Mouse (Mus musculus) ES-Bruce4 (cell line): Measurements from ENCODE around the gene Ppp2r5d. TPM values are rescaled to one million over a fixed set of nuclear protein-coding genes. Genes with fewer than 3 reads are reported as not detected.

ENCODE experiments used
- H3K27ac ChIP-seq: 2 replicates; pipeline ENCODE4 v1.5.1; 2012; ENCODE audit warnings: low read length, inconsistent platforms; ENCODE audit not compliant: insufficient read depth
- H3K27me3 ChIP-seq: 2 replicates; pipeline ENCODE4 v1.6.1; 2012; ENCODE audit warnings: mild to moderate bottlenecking, low read length, inconsistent platforms; ENCODE audit not compliant: control insufficient read depth, poor library complexity, insufficient read depth, severe bottlenecking
- H3K36me3 ChIP-seq: 2 replicates; pipeline ENCODE4 v1.6.1; 2012; ENCODE audit warnings: inconsistent platforms, mild to moderate bottlenecking, low read length, moderate library complexity; ENCODE audit not compliant: control insufficient read depth, poor library complexity, insufficient read depth, severe bottlenecking
- H3K4me1 ChIP-seq: one replicate; pipeline ENCODE4 v1.8.1; 2011; ENCODE audit warnings: low read length; ENCODE audit not compliant: control insufficient read depth, insufficient read depth
- H3K4me3 ChIP-seq: 2 replicates; pipeline ENCODE4 v1.5.1; 2011; ENCODE audit warnings: low read depth, mild to moderate bottlenecking, low read length
- H3K9ac ChIP-seq: 2 replicates; pipeline ENCODE4 v1.6.1; 2012; ENCODE audit warnings: low read depth, mild to moderate bottlenecking, inconsistent platforms; ENCODE audit not compliant: poor library complexity, severe bottlenecking
- H3K9me3 ChIP-seq: replicated peaks from 2 replicates; pipeline ENCODE4 v1.6.1; 2012; ENCODE audit warnings: mild to moderate bottlenecking, low read length, inconsistent platforms; ENCODE audit not compliant: control insufficient read depth, poor library complexity, insufficient read depth, severe bottlenecking
- CTCF ChIP-seq: IDR thresholded peaks from one replicate; pipeline ENCODE4 v1.8.1; 2011; ENCODE audit warnings: low read depth, low read length
- EP300 ChIP-seq: IDR thresholded peaks from 2 replicates; pipeline ENCODE4 v1.6.1; 2011; ENCODE audit warnings: low read depth, low read length; ENCODE audit not compliant: insufficient read depth
- POLR2A ChIP-seq: IDR thresholded peaks from one replicate; pipeline ENCODE4 v1.8.1; 2011; ENCODE audit warnings: low read length; ENCODE audit not compliant: insufficient read depth
- polyA plus RNA-seq: library from polyadenylated mRNA; stranded (reverse); fragments of >200 nt; gene quantifications from 2 replicates; pipeline ENCODE4 v1.2.4, GENCODE M21; 2011; ENCODE audit warnings: low read depth; ENCODE audit not compliant: missing spikeins, insufficient read depth, insufficient read length

Gene Ppp2r5d
- polyA plus RNA-seq, 1 experiment = 97.3 TPM

GRCm38 (mm10) chr17:46656054-46656453, 48.9 kb downstream of the Ppp2r5d start:
- no peak for TF ChIP-seq POLR2A
- TF ChIP-seq EP300 = no peak
- no peak for TF ChIP-seq CTCF
- H3K9me3 ChIP-seq = no peaks in the 10 kb centered on the region
- no peaks in the 10 kb centered on the region for H3K27me3 ChIP-seq
- H3K4me1 ChIP-seq = no peaks in the 10 kb centered on the region
- no peak overlapping the region for H3K27ac ChIP-seq
- H3K9ac ChIP-seq = no peak overlapping the region
- no peaks in the 10 kb centered on the region for H3K36me3 ChIP-seq
- H3K4me3 ChIP-seq = no peak overlapping the region

GRCm38 (mm10) chr17:46651755-46652547, 53.0 kb downstream of the Ppp2r5d start:
- Histone ChIP-seq H3K27me3 (no peaks in the 10 kb centered on the region), H3K4me1 (no peaks in the 10 kb centered on the region), H3K27ac (no peak overlapping the region), H3K36me3 (peaks cover 6% of the 10 kb centered on the region; the same call in 1 of the 2 replicates), H3K9me3 (no peaks in the 10 kb centered on the region), H3K4me3 (peak overlapping the region; percentile 79), H3K9ac (peak overlapping the region; percentile 69)
- no peak for TF ChIP-seq CTCF
- TF ChIP-seq POLR2A = no peak
- TF ChIP-seq EP300 = no peak

GRCm38 (mm10) chr17:46651292-46651691, 53.6 kb downstream of the Ppp2r5d start:
- H3K4me3 ChIP-seq = peak overlapping the region; percentile 79
- no peaks in the 10 kb centered on the region for H3K9me3 ChIP-seq
- H3K36me3 ChIP-seq = peaks cover 6% of the 10 kb centered on the region; the same call in 1 of the 2 replicates
- TF ChIP-seq EP300 (no peak), POLR2A (no peak), CTCF (no peak)
- H3K27me3 ChIP-seq = no peaks in the 10 kb centered on the region
- H3K27ac ChIP-seq = no peak overlapping the region
- H3K4me1 ChIP-seq = no peaks in the 10 kb centered on the region
- H3K9ac ChIP-seq = peak overlapping the region; percentile 69

GRCm38 (mm10) chr17:46650232-46651031, 54.5 kb downstream of the Ppp2r5d start, which contains the start of gene Cul7:
Gene Cul7, plus strand, starts transcription at chr17:46650337.
- H3K4me1 ChIP-seq = no peaks in the 10 kb centered on the region
- peak within 1 kb of the TSS; percentile 79 for H3K4me3 ChIP-seq
- H3K27me3 ChIP-seq = no peaks in the 10 kb centered on the region
- peak within 1 kb of the TSS; percentile 69 for H3K9ac ChIP-seq
- peaks cover 6% of the 10 kb centered on the region; the same call in 1 of the 2 replicates for H3K36me3 ChIP-seq
- no peak for TF ChIP-seq CTCF
- TF ChIP-seq POLR2A = peak; percentile 52
- TF ChIP-seq EP300 = 0 out of 2 replicates have a peak, but pooled peaks have one; percentile 26
- peak within 1 kb of the TSS; percentile 49 for H3K27ac ChIP-seq
- no peaks in the 10 kb centered on the region for H3K9me3 ChIP-seq

GRCm38 (mm10) chr17:46649811-46650210, 55.1 kb downstream of the Ppp2r5d start:
- H3K4me1 ChIP-seq = no peaks in the 10 kb centered on the region
- H3K27ac ChIP-seq = peak overlapping the region; percentile 37
- no peaks in the 10 kb centered on the region for H3K27me3 ChIP-seq
- peak overlapping the region; percentile 69 for H3K9ac ChIP-seq
- TF ChIP-seq POLR2A (no peak), EP300 (no peak), CTCF (no peak)
- H3K9me3 ChIP-seq = no peaks in the 10 kb centered on the region
- H3K4me3 ChIP-seq = peak overlapping the region; percentile 60
- peaks cover 6% of the 10 kb centered on the region; the same call in 1 of the 2 replicates for H3K36me3 ChIP-seq
